Mouse (Mus musculus) Patski (cell line): ENCODE results near the gene Hist4h4. TPM values are rescaled to one million over a fixed set of nuclear protein-coding genes. Genes with fewer than 3 reads are reported as not detected.

Source experiments
- ATAC-seq: fragments of 100-300 bp; one replicate; pipeline ENCODE4 v1.8.0; 2021
- CTCF ChIA-PET: fragments of 350-600 bp; sonication (Branson Sonifier 250); formaldehyde crosslinking; loops from one replicate; lab custom pipeline; 2022; ENCODE audit warnings: inconsistent platforms; lab: Charles Lee
- POLR2A ChIA-PET: fragments of 350-600 bp; sonication (Branson Sonifier 250); formaldehyde crosslinking; loops from one replicate; lab custom pipeline; 2022; ENCODE audit warnings: antibody characterized with exemption, inconsistent platforms; lab: Charles Lee
- DNase-seq: peaks from one replicate; pipeline ENCODE4 v3.0.0-alpha.2; 2011; ENCODE audit warnings: low read depth, low spot score
- H3K27me3 ChIP-seq: fragments of 371-371 bp; one replicate; pipeline ENCODE4 v1.5.1; 2021
- CTCF ChIP-seq: fragments of 100-300 bp; IDR thresholded peaks from one replicate; pipeline ENCODE4 v1.5.1; 2021
- in situ Hi-C: fragments of 300-500 bp; cut with MboI; formaldehyde crosslinking; loops from 3 replicates; pipeline ENCODE4 v1.11.1; 2018; ENCODE audit warnings: low pct_unique_long_range_greater_than_20kb, mixed read lengths
- polyA plus RNA-seq: library from polyadenylated mRNA; unstranded; gene quantifications from one replicate; pipeline ENCODE4 v1.2.3, GENCODE M21; 2021

Gene Hist4h4
- polyA plus RNA-seq, 1 experiment from 2014 or later = 0.05 TPM

GRCm38 (mm10) chr6:136817549-136817948 is 13.3 kb upstream of the Hist4h4 start:
- in situ Hi-C loops = loop anchor here (25.0 kb wide), 2 partner anchors 920 to 1755 kb away; partner anchors contain the start of genes Gprc5a and Strap
- H3K27me3 ChIP-seq = no peaks in the 10 kb centered on the region
- no peak for ATAC-seq
- POLR2A ChIA-PET = no interaction called here
- DNase-seq = no peak
- no peak for TF ChIP-seq CTCF
- CTCF ChIA-PET = interaction anchor here (1.0 kb wide), 1 partner anchor 163 kb away, joined by 3 read pairs; no protein-coding TSS in a partner anchor

- DNase-seq = no peak
- in situ Hi-C loops = loop anchor here (25.0 kb wide), 2 partner anchors 920 to 1755 kb away; partner anchors contain the start of genes Gprc5a and Strap
- H3K27me3 ChIP-seq = no peaks in the 10 kb centered on the region
- POLR2A ChIA-PET = no interaction called here
- TF ChIP-seq CTCF = no peak
- ATAC-seq = no peak
- CTCF ChIA-PET = interaction anchor here (1.0 kb wide), 1 partner anchor 164 kb away, joined by 3 read pairs; no protein-coding TSS in a partner anchor
Observed at GRCm38 (mm10) chr6:136816826-136817225, 12.6 kb upstream of the Hist4h4 start.

GRCm38 (mm10) chr6:136815381-136815780 is 11.2 kb upstream of the Hist4h4 start:
- no peak for TF ChIP-seq CTCF
- no peaks in the 10 kb centered on the region for H3K27me3 ChIP-seq
- ATAC-seq (no peak), DNase-seq (no peak)
- ChIA-PET CTCF (interaction anchor here (1.3 kb wide), 1 partner anchor 20 kb away, joined by 3 read pairs; no protein-coding TSS in a partner anchor), POLR2A (no interaction called here)
- in situ Hi-C loops = loop anchor here (25.0 kb wide), 2 partner anchors 922 to 1753 kb away; partner anchors contain the start of genes Gprc5a and Strap

- TF ChIP-seq CTCF = no peak
- in situ Hi-C loops = loop anchor here (25.0 kb wide), 2 partner anchors 924 to 1751 kb away; partner anchors contain the start of genes Gprc5a and Strap
- DNase-seq = no peak
Observed at GRCm38 (mm10) chr6:136813117-136813516, 8.9 kb upstream of the Hist4h4 start.

GRCm38 (mm10) chr6:136811196-136811595 is 7.0 kb upstream of the Hist4h4 start:
- in situ Hi-C loops = loop anchor here (25.0 kb wide), 2 partner anchors 926 to 1749 kb away; partner anchors contain the start of genes Gprc5a and Strap
- ChIA-PET CTCF (no interaction called here), POLR2A (no interaction called here)
- H3K27me3 ChIP-seq = no peaks in the 10 kb centered on the region
- ATAC-seq (no peak), DNase-seq (no peak)
- TF ChIP-seq CTCF = no peak

More at GRCm38 (mm10) chr6:136813117-136813516, 8.9 kb upstream of the Hist4h4 start:
- no peak for ATAC-seq
- CTCF ChIA-PET = no interaction called here
- no peaks in the 10 kb centered on the region for H3K27me3 ChIP-seq
- POLR2A ChIA-PET = no interaction called here

GRCm38 (mm10) chr6:136809673-136810072 is 5.5 kb upstream of the Hist4h4 start:
- in situ Hi-C loops = loop anchor here (10.0 to 25.0 kb wide), 3 partner anchors 928 to 1885 kb away; partner anchors contain the start of genes Cdkn1b, Gprc5a and Strap
- no peak for DNase-seq
- ChIA-PET CTCF (no interaction called here), POLR2A (interaction anchor here (0.9 to 1.2 kb wide), 2 partner anchors 12 to 22 kb away, joined by 3 to 4 read pairs; no protein-coding TSS in a partner anchor)
- ATAC-seq = no peak
- TF ChIP-seq CTCF = no peak
- no peaks in the 10 kb centered on the region for H3K27me3 ChIP-seq

GRCm38 (mm10) chr6:136809077-136809476 is 4.9 kb upstream of the Hist4h4 start:
- DNase-seq = no peak
- H3K27me3 ChIP-seq = no peaks in the 10 kb centered on the region
- no peak for TF ChIP-seq CTCF
- CTCF ChIA-PET = interaction anchor here (0.9 to 1.4 kb wide), 2 partner anchors 22 to 172 kb away, joined by 3 read pairs; no protein-coding TSS in a partner anchor
- POLR2A ChIA-PET = interaction anchor here (0.9 to 1.2 kb wide), 2 partner anchors 13 to 22 kb away, joined by 3 to 4 read pairs; no protein-coding TSS in a partner anchor
- ATAC-seq = no peak
- in situ Hi-C loops = loop anchor here (10.0 to 25.0 kb wide), 3 partner anchors 928 to 1884 kb away; partner anchors contain the start of genes Cdkn1b, Gprc5a and Strap

GRCm38 (mm10) chr6:136808631-136809046 is 4.4 kb upstream of the Hist4h4 start:
- DNase-seq = no peak
- CTCF ChIA-PET = interaction anchor here (0.9 to 1.4 kb wide), 2 partner anchors 22 to 172 kb away, joined by 3 read pairs; no protein-coding TSS in a partner anchor
- in situ Hi-C loops = loop anchor here (10.0 to 25.0 kb wide), 3 partner anchors 929 to 1884 kb away; partner anchors contain the start of genes Cdkn1b, Gprc5a and Strap
- peak; percentile 5 for ATAC-seq
- no peaks in the 10 kb centered on the region for H3K27me3 ChIP-seq
- no peak for TF ChIP-seq CTCF
- POLR2A ChIA-PET = interaction anchor here (1.2 kb wide), 1 partner anchor 23 kb away, joined by 3 read pairs; no protein-coding TSS in a partner anchor

GRCm38 (mm10) chr6:136808014-136808417 is 3.8 kb upstream of the Hist4h4 start, which contains the start of gene H2afj:
H2afj (plus strand) TSS chr6:136808244.
- POLR2A ChIA-PET = no interaction called here
- H3K27me3 ChIP-seq = no peaks in the 10 kb centered on the region
- ATAC-seq (peak; percentile 88), DNase-seq (peak; percentile 79)
- in situ Hi-C loops = loop anchor here (10.0 to 25.0 kb wide), 3 partner anchors 929 to 1883 kb away; partner anchors contain the start of genes Cdkn1b, Gprc5a and Strap
- CTCF ChIA-PET = interaction anchor here (1.4 kb wide), 1 partner anchor 173 kb away, joined by 3 read pairs; no protein-coding TSS in a partner anchor
- TF ChIP-seq CTCF = no peak

- ATAC-seq = no peak
- DNase-seq = no peak
- ChIA-PET POLR2A (no interaction called here), CTCF (no interaction called here)
- no peak for TF ChIP-seq CTCF
- in situ Hi-C loops = loop anchor here (10.0 to 25.0 kb wide), 3 partner anchors 930 to 1883 kb away; partner anchors contain the start of genes Cdkn1b, Gprc5a and Strap
- no peaks in the 10 kb centered on the region for H3K27me3 ChIP-seq
Observed at GRCm38 (mm10) chr6:136807395-136808013, 3.3 kb upstream of the Hist4h4 start.
